Mouse (Mus musculus): ENCODE measurements around the gene 2010003K11Rik. TPM values are rescaled to one million over a fixed set of nuclear protein-coding genes. Genes with fewer than 3 reads are reported as not detected.

2010003K11Rik gene
- 21.6 and 35.7 TPM in 2 replicates for polyA plus RNA-seq (2015; fragmentation: Nextera tagmentation; extraction: Ambion mirVana)

GRCm38 (mm10) chr19:4498062-4498933, at the start of gene 2010003K11Rik:
Gene 2010003K11Rik (minus strand): TSS chr19:4498583.
- no peaks in the 10 kb centered on the region for H3K36me3 ChIP-seq (ENCODE audit: control insufficient read depth, insufficient read depth, low read length)
- H3K9ac ChIP-seq (ENCODE audit: low read depth, low read length): peak within 1 kb of the TSS; percentile 59
- H3K27me3 ChIP-seq (replicated peaks; ENCODE audit: control insufficient read depth, insufficient read depth, low read length): no peaks in the 10 kb centered on the region
- H3K4me2 ChIP-seq (ENCODE audit: low read depth, low read length): peak within 1 kb of the TSS; percentile 40
- 56% methylated on average over 16 of the region's 16 CpGs for WGBS
- peak; percentile 69 for ATAC-seq
- no peaks in the 10 kb centered on the region for H3K9me3 ChIP-seq (ENCODE audit: control insufficient read depth, low read length)
- H3K4me3 ChIP-seq (ENCODE audit: low read length): peak within 1 kb of the TSS; percentile 36
- peak within 1 kb of the TSS; percentile 90 for H3K27ac ChIP-seq (ENCODE audit: low read length)
- peaks cover 18% of the 10 kb centered on the region for H3K4me1 ChIP-seq (ENCODE audit: control insufficient read depth, insufficient read depth, low read length)

- Histone ChIP-seq H3K4me3 (ENCODE audit: low read length) (no peak overlapping the region), H3K27ac (ENCODE audit: low read length) (no peak overlapping the region), H3K9me3 (ENCODE audit: control insufficient read depth, low read length) (no peaks in the 10 kb centered on the region), H3K4me2 (ENCODE audit: low read depth, low read length) (no peak overlapping the region), H3K27me3 (replicated peaks; ENCODE audit: control insufficient read depth, insufficient read depth, low read length) (no peaks in the 10 kb centered on the region), H3K9ac (ENCODE audit: low read depth, low read length) (no peak overlapping the region), H3K36me3 (ENCODE audit: control insufficient read depth, insufficient read depth, low read length) (no peaks in the 10 kb centered on the region), H3K4me1 (ENCODE audit: control insufficient read depth, insufficient read depth, low read length) (no peaks in the 10 kb centered on the region)
- ATAC-seq: no peak
- WGBS: 75% methylated on average over 6 of the region's 6 CpGs
Observed at GRCm38 (mm10) chr19:4547801-4548200, 49.4 kb upstream of the 2010003K11Rik start.

DNA sequence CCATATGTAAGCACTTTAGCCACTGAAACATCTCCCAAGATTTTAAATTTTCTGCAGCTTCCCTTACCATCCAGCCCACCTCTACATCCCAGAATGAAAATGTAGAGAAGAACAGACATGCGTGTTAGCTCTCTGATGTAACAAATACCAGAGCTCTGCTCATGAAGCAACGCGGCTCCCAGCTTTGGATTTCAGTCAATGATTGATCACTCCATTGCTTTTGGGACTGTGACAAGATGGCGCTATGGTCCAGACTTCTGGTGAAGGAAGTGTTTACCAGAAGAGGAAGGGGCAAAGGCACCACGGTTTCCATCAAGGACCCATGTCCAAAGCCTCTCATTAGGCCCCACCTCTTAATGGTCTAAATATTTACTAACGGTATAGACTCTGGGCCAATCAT, 47.5 kb upstream of the 2010003K11Rik start:
- H3K4me2 ChIP-seq (ENCODE audit: low read depth, low read length): no peak overlapping the region
- 81% methylated on average over 6 of the region's 6 CpGs for WGBS
- H3K36me3 ChIP-seq (ENCODE audit: control insufficient read depth, insufficient read depth, low read length): no peaks in the 10 kb centered on the region

DNA sequence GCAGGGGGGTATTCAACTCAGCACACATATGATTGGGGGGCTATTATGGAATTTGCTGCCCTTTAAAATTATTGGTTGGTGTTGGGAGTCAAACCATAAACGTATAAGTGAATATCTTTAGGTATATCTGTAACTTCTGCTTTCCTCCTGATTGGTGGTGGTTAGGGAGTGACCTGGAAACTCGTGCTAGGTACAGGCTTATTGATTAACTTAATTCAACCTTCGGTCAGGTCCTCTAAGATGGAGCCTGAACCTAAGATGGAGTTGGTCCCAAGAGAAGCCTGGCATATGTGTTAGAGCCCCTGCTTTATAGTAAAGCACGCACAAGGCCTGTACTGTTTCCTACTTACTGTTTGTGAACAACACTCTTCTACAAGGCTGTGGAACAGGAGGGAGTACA, 46.7 kb upstream of the 2010003K11Rik start:
- no peak for ATAC-seq
- H3K27me3 ChIP-seq (replicated peaks; ENCODE audit: control insufficient read depth, insufficient read depth, low read length): no peaks in the 10 kb centered on the region
- 80% methylated on average over 4 of the region's 4 CpGs for WGBS

More for the DNA sequence above, 47.5 kb upstream of the 2010003K11Rik start:
- no peak for ATAC-seq
- Histone ChIP-seq H3K27ac (ENCODE audit: low read length) (no peak overlapping the region), H3K9ac (ENCODE audit: low read depth, low read length) (no peak overlapping the region), H3K4me3 (ENCODE audit: low read length) (no peak overlapping the region), H3K4me1 (ENCODE audit: control insufficient read depth, insufficient read depth, low read length) (no peaks in the 10 kb centered on the region), H3K27me3 (replicated peaks; ENCODE audit: control insufficient read depth, insufficient read depth, low read length) (no peaks in the 10 kb centered on the region), H3K9me3 (ENCODE audit: control insufficient read depth, low read length) (no peaks in the 10 kb centered on the region)

DNA sequence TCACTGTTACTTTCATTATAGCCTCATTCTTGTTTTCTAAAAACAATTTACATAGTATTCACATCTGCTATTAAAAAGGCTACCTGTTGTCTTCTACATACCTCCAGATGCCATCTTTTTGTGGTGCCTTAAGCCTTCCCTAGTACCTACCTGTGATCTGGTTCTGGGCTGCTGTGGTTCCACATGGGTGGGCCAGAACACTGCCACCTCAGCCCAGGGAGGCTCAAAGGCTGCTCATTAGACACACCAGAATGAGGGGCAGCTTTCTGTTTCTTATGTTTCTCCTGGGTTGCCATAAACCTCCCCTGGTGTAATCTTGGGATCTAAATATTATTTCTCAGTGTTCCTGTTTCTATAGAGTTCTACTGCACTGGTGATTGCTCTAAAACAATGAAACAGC, 43.7 kb upstream of the 2010003K11Rik start:
- Histone ChIP-seq H3K9me3 (ENCODE audit: control insufficient read depth, low read length) (no peaks in the 10 kb centered on the region), H3K4me3 (ENCODE audit: low read length) (no peak overlapping the region), H3K27ac (ENCODE audit: low read length) (no peak overlapping the region), H3K4me2 (ENCODE audit: low read depth, low read length) (no peak overlapping the region), H3K36me3 (ENCODE audit: control insufficient read depth, insufficient read depth, low read length) (no peaks in the 10 kb centered on the region), H3K9ac (ENCODE audit: low read depth, low read length) (no peak overlapping the region), H3K27me3 (replicated peaks; ENCODE audit: control insufficient read depth, insufficient read depth, low read length) (no peaks in the 10 kb centered on the region), H3K4me1 (ENCODE audit: control insufficient read depth, insufficient read depth, low read length) (no peaks in the 10 kb centered on the region)
- no peak for ATAC-seq

More for the DNA sequence above, 46.7 kb upstream of the 2010003K11Rik start:
- no peaks in the 10 kb centered on the region for H3K4me1 ChIP-seq (ENCODE audit: control insufficient read depth, insufficient read depth, low read length)
- no peak overlapping the region for H3K9ac ChIP-seq (ENCODE audit: low read depth, low read length)
- H3K4me2 ChIP-seq (ENCODE audit: low read depth, low read length): no peak overlapping the region
- no peak overlapping the region for H3K27ac ChIP-seq (ENCODE audit: low read length)
- H3K9me3 ChIP-seq (ENCODE audit: control insufficient read depth, low read length): no peaks in the 10 kb centered on the region
- H3K36me3 ChIP-seq (ENCODE audit: control insufficient read depth, insufficient read depth, low read length): no peaks in the 10 kb centered on the region
- no peak overlapping the region for H3K4me3 ChIP-seq (ENCODE audit: low read length)

GRCm38 (mm10) chr19:4540992-4541391, 42.6 kb upstream of the 2010003K11Rik start:
- Histone ChIP-seq H3K9ac (ENCODE audit: low read depth, low read length) (no peak overlapping the region), H3K27me3 (replicated peaks; ENCODE audit: control insufficient read depth, insufficient read depth, low read length) (no peaks in the 10 kb centered on the region), H3K27ac (ENCODE audit: low read length) (no peak overlapping the region), H3K4me1 (ENCODE audit: control insufficient read depth, insufficient read depth, low read length) (no peaks in the 10 kb centered on the region), H3K9me3 (ENCODE audit: control insufficient read depth, low read length) (no peaks in the 10 kb centered on the region), H3K4me2 (ENCODE audit: low read depth, low read length) (no peak overlapping the region), H3K36me3 (ENCODE audit: control insufficient read depth, insufficient read depth, low read length) (no peaks in the 10 kb centered on the region), H3K4me3 (ENCODE audit: low read length) (no peak overlapping the region)
- no peak for ATAC-seq
- 83% methylated on average over 3 of the region's 3 CpGs for WGBS

DNA sequence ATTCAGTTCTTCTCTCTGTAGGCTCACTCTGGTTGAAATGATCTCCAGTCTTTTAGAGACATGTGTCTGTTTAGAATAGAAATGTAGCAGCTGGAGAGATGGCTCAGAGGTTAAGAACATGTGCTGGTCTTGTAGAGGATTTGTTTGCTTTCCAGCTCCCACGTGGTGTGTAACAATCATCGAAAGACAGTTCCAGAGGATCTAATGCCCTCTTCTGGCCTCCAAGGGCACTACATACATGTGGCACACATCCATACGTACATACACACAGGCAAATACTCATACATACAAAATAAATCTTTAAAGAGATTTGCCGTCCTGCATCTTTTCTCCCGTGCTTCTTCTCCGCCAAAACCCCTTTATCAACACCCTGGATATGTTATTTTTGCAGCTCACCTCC, 41.9 kb upstream of the 2010003K11Rik start:
- Histone ChIP-seq H3K27ac (ENCODE audit: low read length) (no peak overlapping the region), H3K9ac (ENCODE audit: low read depth, low read length) (no peak overlapping the region), H3K9me3 (ENCODE audit: control insufficient read depth, low read length) (no peaks in the 10 kb centered on the region), H3K4me3 (ENCODE audit: low read length) (no peak overlapping the region), H3K27me3 (replicated peaks; ENCODE audit: control insufficient read depth, insufficient read depth, low read length) (no peaks in the 10 kb centered on the region), H3K4me2 (ENCODE audit: low read depth, low read length) (no peak overlapping the region), H3K36me3 (ENCODE audit: control insufficient read depth, insufficient read depth, low read length) (no peaks in the 10 kb centered on the region), H3K4me1 (ENCODE audit: control insufficient read depth, insufficient read depth, low read length) (no peaks in the 10 kb centered on the region)
- WGBS: 84% methylated on average over 6 of the region's 6 CpGs
- ATAC-seq: no peak

DNA sequence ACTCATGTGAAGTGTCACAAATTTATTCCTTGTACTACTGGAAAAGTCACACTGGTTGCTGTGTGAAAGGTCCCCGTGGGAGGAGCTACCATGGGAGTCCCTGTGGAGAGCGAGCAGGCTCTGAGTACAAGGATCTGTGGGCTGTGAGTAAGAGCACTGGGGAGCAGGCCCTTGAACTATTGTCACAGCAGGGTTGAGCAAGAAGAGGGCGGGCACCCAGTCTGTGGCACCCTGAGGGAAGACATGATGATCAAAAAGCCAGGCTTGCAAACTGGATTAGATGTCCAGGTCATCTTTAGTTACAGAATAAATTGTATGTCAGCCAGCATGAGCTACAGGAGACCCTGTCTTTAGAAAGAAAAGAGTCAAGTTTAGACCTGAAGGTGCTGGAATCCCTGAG, 38.2 kb upstream of the 2010003K11Rik start:
- no peak overlapping the region for H3K4me2 ChIP-seq (ENCODE audit: low read depth, low read length)
- no peaks in the 10 kb centered on the region for H3K27me3 ChIP-seq (replicated peaks; ENCODE audit: control insufficient read depth, insufficient read depth, low read length)
- H3K36me3 ChIP-seq (ENCODE audit: control insufficient read depth, insufficient read depth, low read length): no peaks in the 10 kb centered on the region
- H3K27ac ChIP-seq (ENCODE audit: low read length): no peak overlapping the region
- 66% methylated on average over 3 of the region's 3 CpGs for WGBS
- ATAC-seq: no peak
- no peaks in the 10 kb centered on the region for H3K4me1 ChIP-seq (ENCODE audit: control insufficient read depth, insufficient read depth, low read length)
- H3K4me3 ChIP-seq (ENCODE audit: low read length): no peak overlapping the region
- H3K9me3 ChIP-seq (ENCODE audit: control insufficient read depth, low read length): no peaks in the 10 kb centered on the region
- H3K9ac ChIP-seq (ENCODE audit: low read depth, low read length): no peak overlapping the region

- no peaks in the 10 kb centered on the region for H3K27me3 ChIP-seq (replicated peaks; ENCODE audit: control insufficient read depth, insufficient read depth, low read length)
- H3K4me2 ChIP-seq (ENCODE audit: low read depth, low read length): no peak overlapping the region
- H3K9ac ChIP-seq (ENCODE audit: low read depth, low read length): no peak overlapping the region
- no peaks in the 10 kb centered on the region for H3K4me1 ChIP-seq (ENCODE audit: control insufficient read depth, insufficient read depth, low read length)
- no peak overlapping the region for H3K27ac ChIP-seq (ENCODE audit: low read length)
- no peak for ATAC-seq
- no peak overlapping the region for H3K4me3 ChIP-seq (ENCODE audit: low read length)
- no peaks in the 10 kb centered on the region for H3K9me3 ChIP-seq (ENCODE audit: control insufficient read depth, low read length)
- H3K36me3 ChIP-seq (ENCODE audit: control insufficient read depth, insufficient read depth, low read length): no peaks in the 10 kb centered on the region
Observed at GRCm38 (mm10) chr19:4535922-4536321, 37.5 kb upstream of the 2010003K11Rik start.
